Mouse (Mus musculus): ENCODE results near the gene Gm12695.

DNA sequence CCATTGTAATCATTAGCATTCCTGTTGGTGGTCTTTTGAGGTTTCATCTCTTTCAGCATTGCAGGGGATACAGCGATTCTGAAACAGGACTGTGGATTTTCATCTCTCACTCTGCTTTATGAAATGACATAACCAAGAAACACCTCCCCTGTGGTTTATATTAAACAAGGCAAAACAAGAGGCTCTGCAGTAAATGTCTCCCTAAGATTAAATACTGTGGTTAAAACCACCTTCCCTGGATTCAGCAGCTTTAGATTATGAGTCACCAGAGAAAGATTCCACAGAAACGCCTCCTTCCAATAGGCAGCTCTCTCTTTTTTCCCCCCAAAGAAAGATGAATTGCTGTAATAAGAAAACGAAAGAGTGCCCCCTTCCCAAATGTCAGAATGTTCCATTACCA lies 4.9 kb upstream of the Gm12695 start:
- TF ChIP-seq CTCF (IDR thresholded peaks at IDR 0.05; ENCODE audit: borderline replicate concordance, control insufficient read depth, extremely low read depth, insufficient read depth, low read length, poor library complexity) = no peak
- TF ChIP-seq POLR2A (IDR thresholded peaks at IDR 0.05; ENCODE audit: control insufficient read depth, extremely low read depth, insufficient read depth, low read length, poor library complexity) = no peak
